Mouse (Mus musculus): ENCODE results near the gene Pold3.
"Not testable (repeated sequence)": the region's sequence is repeated elsewhere in the genome, so short reads cannot be mapped to it uniquely, and the experiment has no call there.

The Pold3 gene

DNA sequence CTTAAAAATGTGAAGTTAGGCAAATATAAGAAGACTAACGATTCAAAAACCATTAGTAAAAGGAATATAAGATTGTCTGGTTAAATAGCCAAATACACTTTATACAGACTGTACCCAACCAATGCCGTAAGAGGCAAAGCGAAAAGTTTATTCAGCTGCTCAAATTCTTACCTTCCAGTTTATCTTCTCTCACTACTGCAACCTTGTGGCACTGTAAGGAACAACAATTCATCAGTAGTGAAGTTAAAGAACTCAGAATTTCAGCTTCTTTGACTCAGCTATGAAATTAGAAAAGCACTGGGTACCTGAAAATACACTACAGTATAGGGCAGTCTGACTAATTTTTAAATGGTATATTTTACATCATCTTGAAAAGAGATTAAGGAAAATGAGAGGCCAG, 13.0 kb downstream of the Pold3 start:
- DNase-seq, result no peak

DNA sequence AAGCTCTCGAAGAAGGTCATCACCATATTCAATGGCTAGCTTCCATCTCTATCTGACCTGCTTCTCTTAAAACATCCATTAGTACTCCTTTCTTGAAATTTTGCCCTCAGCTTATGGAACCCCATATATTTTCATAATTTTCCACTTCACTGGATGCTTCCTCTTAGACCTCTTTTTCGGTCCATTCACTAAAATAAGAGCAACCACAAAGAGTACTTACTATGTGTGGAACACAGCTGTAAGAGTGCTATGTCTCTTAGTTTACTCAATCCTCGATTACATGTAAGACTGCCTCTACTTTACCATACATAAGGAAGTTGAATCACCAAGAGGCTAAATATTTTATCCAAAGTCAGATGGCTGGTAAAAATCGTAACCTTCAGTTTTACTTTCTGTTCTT, 16.7 kb downstream of the Pold3 start:
- no peak for DNase-seq

DNA sequence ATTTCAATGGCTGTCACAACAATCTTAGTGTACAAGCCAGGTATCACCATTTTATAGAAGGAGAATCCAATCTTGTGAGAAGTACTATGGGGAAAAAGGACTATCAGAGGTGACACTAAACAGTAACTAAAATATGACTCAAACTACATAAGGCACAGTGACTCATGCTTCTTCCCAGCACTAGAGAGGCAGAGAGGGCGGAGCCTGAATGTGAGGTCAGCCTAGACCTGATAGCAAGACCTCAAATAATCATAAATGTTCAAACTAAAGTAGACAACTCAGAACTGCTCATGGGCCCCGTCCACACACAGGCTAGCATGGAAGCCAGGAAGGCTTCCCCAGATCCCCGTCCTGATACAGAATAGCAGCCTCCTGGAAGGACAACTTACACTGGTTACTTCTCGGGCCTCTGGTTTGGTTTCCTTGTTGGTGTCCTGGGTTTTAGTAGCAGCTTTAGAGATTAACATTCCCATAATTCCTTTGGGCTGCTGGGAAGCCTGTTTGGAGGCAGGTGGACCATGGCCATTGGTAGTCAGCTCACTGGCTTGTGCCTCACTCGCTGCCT, 21.3 kb downstream of the Pold3 start:
- no peak for DNase-seq

DNA sequence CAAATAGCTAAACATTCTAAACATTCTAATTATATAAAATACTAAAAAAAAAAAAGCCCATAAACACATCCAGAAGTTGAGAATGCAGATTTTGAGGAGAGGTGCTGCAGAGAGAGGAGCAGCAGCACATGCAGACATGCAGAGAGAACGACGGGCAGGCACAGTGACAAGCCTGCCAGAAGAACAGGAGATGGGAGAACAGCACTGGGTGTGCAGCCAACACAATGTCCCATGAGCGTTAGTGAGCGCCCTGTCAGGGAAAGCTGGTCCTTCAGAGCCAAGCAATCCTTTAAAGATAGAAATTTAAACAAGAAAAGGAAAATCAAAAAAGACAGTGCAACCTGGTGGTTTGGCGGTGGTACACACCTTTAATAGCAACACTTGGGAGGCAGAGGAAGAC, 34.5 kb downstream of the Pold3 start:
- no peak for DNase-seq

DNA sequence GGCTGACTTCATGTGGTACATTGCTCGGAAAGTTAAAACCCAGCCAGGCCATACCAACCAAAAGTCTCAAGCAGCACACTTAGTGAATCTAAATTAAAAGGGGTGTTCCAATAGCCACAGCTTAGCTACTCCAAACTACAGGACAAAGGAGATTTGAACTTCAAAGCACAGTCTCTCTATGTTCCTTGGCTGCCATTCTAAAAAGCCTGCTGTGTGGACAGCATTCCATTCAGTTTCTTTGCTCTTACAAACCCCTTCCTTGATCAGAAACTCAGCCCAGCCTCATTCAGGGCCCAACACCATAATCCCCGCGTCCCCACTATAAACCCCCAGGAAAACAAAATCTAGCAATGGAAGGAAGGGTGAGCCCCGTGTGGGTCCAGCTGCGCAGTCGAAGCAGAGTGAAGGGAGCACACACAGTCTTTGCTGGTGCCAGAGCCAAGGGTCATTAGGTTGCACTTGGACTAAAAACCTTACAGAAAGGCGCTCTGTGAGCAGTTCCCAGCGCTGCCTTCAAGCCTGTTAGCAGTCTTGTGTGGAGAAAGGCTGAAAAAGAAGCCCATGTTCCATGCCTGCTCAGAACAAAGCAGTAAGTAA, 35.1 kb downstream of the Pold3 start:
- DNase-seq, result no peak

DNA sequence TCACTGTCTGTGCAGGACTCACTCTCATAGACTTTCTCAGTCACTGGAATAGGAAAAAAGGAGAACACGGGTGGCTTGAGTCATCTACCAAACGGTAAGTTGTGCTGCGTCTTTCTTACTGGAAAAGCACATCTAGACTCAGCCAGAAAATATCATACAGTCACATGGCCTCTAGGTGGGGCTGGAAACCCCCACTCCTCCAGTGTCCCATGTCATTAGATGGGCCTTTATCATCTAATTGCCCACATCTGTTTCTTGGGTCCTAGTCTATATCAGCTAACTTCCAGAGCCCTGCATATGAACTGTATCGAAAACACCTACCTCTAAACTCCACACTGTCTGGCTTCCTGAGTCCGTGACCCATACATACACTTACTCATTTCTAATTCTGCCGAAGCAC, 37.6 kb downstream of the Pold3 start:
- no peak for DNase-seq

DNA sequence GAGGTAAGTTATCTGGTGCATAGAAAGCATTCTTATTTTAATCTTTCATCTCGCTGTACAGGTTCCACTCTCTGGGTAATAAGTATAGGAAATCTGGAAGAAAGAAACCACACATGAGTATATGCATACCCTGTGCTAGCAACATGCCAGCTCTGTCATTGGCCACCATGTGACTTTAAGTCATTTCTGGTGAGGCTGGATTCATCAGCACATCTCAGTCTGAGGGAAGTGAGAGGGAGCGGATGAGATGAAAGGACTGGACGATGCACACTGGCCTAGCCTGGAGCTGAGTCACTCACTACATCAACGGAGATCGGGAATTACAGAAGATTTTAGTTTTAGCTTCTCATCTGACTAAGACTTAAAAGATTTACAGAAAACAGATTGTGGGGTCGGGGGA, 38.5 kb downstream of the Pold3 start:
- no peak for DNase-seq

DNA sequence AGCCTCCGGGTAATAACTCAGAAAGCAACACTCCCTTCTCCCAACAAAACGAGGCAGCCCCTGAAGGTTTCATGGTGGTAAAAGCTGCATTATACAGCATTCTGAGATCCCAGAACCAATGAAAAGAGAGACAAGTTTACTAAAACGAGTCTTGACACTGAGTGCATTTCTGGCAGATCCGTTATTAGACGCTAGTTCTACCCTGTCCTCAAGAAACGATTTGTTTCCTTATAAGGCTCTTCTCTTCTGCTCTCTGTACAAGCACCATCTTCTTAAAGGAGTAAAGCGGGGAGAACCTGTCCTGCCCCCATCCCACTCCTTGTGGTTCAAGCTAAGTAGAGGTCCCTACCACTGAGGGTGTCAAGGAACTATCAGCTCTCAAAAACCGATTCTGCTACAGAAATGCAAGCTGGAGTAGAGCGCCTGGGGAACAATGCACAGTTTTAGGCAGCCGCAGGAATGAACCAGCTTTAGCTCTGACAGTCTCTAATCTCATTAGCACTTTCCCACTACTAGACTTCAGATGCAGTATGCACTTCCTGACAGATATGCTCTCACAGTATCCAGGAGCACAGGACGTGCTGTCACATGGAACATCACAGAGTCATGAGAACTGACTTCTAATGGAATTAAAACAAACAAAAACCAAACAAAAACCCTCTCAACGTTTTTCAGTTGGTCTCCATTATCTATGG, 41.1 kb downstream of the Pold3 start:
- no peak for DNase-seq

DNA sequence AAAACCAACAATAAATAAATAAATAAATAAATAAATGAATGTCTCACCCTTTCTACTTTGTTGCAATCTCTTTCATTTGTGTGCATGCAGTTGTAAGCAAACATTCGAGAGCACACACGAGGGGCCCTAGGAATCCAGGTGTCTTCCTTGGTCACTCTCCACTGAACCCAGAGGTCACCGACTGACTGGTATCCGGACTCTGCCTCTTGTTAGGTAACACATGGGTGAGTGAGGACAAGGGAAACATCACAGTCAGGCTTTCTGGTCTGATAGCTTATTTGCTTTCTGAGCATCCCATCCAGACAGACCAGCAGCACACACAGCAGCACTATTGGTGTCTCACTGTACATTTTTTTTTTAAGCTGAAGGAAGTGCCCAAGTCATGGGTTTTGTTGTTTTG, 44.3 kb downstream of the Pold3 start:
- no peak for DNase-seq

DNA sequence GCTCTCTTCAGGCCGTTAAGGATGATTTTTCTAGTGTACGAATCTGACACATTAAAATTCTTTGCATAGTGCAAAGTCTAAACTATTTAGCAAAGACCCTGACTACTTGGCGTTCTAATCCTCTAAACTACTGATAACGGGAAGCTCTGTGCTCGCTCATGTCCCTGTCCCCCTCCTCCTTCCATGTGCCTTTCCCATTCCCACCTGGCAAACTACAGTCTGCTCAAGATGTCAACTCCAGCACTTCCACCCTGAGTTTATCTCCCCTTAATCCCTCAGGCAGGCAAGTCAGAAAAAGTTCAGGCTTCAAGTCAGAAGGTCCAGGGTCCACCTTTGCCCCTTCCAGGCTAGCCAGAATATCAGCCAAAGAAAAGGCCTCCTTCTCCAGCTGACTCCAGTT, 45.1 kb downstream of the Pold3 start:
- DNase-seq, result no peak

DNA sequence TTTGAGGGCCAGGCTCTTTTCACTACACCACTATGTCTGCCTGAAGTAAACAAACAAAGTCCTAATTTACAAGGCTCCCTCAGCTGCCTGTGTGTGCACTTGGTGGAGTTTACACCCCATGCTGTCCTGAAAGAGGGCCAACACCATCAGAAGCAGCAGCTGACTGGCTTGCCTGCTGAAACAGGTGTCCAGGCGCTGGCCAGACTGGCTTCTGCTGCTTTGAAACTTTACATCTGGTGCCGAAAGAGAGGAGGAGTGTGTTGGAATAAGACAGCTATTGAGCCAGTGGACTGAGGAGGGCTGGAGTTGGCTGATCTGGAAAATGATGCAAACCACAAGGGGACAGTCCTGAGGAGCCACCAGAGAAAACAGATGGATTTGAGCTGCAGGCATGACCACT, 47.4 kb downstream of the Pold3 start:
- DNase-seq, result no peak

DNA sequence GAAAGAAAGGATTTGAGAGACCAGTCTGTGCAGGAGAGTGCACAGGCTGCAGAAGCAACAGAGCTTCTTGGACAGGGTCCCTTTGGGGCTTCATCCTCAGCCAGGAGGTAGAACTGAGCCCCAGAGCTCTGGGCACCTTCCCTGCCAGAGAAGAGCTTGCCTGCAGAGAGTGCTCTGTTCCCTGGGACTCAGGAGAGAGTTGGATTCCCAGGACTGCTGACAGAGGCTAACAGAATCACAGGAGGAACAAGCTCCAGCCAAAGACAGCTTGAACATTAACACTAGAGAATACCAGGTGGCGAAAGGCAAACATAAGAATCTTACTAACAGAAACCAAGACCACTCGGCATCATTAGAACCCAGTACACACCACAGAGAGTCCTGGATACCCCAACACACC, 68.4 kb downstream of the Pold3 start:
- DNase-seq, result not testable (repeated sequence)

DNA sequence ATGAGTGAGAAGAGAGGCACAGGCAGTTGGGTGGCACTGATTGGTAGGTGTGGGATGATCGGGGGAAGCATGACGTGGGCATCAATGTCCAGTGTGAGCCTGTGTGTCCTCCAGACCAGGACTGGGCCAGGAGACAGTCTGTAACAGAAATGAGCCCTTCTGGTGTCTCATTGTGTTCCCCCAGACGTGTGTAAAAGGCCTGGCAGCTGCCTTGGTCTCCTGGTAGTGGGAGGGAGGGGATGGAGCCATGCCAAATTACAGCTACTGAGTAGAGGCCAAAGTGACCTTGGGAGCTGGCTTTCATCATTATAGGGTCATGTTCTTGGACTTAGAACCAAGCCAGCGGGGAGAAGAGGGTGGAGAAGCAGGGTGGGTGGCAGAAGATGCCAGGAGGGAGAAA, 69.5 kb downstream of the Pold3 start:
- no peak for DNase-seq

DNA sequence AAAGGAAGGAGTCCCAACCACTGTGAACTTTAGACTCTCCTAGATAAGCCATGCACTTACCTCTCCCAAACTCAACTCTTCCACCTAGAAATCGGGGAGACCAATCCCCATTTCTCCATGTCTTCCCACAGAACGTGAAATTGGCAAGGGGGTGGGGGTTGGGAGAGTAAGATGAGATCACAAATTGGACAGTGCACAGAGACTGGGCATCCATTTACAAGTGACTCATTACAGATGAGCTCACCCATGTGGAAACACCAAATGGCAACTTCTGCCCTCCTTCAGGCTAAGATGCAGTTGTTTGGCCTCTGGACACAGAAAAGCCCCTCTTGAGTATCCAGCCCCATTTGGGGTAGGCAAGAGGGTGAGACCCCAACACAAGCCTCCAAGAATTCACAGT, 74.9 kb downstream of the Pold3 start:
- DNase-seq, result no peak

DNA sequence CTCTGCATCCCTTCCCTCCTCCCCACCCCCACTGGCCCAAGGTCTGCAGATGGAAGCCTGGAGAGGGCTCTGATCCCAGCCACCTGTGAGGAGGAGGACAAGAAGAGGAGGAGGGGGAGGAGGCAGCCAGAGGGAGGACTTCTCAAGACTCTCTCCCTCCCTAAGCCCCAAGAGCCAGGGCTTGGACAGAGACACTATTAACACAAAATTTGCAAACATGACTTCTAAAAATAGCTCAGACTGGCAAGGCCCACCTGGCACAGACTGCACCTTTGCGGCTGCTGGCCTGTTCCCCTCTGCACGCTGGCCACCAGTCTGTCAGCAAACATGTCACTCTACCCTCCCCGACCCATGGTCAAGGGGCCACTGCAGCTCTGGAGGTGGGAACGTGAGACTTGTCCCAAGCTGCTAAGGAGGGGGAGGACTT, 77.7 kb downstream of the Pold3 start:
- DNase-seq, result peak; percentile 26

DNA sequence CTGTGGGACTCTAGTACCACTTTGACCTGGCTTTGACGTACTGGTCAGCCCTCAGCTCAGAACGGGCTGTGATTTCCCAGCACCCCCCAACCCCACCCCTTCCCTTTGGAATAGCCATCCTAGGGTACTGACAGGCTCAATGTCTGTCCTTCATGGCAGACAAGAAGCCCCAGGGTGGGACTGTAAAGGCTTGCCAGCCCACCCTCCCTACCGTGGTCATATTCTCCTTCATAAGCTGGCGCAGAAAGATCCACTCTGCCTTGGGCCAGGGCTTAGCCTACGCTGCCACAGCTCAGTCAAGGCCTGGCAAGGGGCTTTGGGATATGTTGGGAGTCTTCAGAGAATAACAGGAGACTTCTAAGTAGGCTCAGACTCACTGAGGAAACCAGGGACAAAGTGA, 78.3 kb downstream of the Pold3 start:
- DNase-seq, result no peak

DNA sequence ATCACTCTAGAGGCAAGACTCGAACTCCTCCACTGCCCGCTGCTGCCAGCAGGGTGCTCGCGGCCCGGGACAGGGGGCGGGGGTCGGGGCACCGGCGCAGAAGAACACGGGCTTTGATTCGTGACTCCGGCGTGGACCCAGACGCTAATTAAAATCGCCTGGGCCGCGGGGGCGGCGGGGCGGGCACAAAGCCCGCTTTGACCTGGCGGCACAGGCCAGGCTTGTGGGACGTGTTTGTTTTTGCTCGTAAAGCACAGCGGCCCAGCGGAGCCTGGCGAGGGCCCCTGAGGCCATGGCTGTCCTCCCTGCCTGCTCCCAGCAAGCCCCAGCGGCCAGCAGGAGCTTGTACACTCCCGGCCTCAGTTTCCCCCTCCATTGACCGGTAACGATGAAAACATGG, 79.2 kb downstream of the Pold3 start:
- DNase-seq, result no peak

DNA sequence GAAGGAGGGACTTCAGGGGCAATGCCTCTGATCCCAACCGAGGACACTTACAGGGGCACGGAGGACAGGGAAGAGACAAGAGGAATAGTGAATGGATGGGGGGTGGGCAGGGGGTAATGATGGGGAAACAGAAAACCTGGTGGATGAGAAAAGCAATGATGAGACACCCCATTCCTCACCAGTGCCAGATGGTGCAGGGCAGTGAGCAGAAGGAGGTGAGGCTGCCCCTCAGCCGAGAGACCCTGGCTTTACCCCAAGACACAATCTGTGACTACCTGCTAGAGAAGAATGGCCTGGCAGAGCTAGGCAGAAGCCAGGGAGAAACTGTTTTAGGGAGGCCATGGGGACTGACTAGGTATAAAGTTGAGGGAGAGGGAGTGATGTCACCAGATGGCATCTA, 84.9 kb downstream of the Pold3 start:
- peak; percentile 24 for DNase-seq

DNA sequence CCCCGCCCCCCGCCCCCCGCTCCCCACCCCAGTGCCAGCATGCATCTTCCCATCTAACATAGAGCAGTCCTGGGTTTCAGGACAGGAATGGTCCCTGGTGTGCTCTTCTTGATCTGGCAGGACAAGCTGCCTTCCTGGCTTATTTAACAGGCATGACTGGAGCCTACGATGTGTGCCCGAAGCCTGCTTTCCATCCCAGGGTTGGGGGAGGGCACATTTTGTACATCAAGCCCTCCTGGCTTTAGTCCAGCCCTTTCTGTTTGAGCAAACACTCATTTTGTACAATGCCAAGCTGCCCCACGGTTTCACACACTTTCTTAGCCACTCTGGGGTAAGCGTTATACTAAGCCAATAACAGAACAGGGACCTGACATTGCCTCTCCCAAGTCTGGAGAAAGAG, 85.3 kb downstream of the Pold3 start:
- DNase-seq, result no peak

DNA sequence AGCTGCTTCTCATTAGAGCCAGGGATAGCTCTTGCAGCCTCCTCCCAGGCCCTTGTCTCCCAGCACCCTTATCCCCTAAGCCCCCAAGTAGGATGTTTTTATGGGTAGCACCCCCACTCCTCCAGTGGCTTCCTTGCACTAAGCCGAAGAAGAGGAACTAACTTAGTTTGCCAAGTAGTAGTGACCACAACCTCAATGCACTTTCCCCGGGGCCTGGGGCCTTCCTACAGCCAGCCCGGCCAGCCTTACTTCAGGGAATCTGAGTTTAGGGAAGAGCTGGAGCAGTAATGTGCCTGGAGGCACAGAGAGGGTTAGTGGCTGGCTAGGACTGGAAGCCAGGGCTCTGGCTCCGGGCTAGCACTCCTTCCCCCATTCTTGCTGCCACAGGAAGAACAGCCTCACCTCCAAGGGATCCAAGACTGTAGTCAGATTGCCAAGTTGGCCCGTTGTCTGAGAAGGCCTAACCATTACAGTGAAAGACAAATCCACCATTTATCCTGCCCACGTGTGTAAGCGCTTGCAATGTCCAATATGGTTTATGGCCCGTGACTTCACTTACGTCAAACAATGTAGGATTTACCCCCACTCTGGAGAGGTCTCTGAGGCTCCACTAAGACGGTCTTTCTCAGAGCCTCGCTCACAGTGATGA, 86.4 kb downstream of the Pold3 start:
- no peak for DNase-seq

DNA sequence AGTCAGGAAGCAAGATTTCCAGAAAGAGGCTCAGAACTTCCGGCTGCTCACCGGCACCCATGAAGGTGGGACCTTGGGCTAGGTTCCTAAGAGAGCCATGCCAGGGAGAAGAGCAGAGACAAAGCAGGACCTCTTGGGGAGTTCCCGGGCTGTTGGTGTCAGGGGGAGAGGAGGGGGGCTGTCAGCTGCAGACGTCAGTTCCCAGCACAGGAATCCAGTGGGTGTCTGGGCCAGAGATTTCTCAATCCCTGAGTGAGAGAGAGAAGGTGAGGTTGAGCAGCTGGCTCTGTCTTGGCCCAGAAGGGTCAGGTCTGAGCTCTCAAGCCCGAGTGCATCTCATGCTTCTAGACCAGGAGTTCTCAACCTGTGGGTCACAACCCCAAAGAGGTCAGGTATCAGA, 87.7 kb downstream of the Pold3 start:
- no peak for DNase-seq

Measured in cerebellum, adult 11 months (tissue).